Comparison of ENCODE assay signal across 21 mouse cellular contexts in genomic region chr17:49155001-49155515, GRCm38 (mm10).
DNase-seq lines count a peak whose midpoint lies in the region; ATAC-seq and TF ChIP-seq lines count a peak whose summit lies in the region.
"Had no signal": no experiment of that assay in that cellular context is flagged by ENCODE, and none has a peak within 500 bp of the region (broad histone marks: within the 10 kb centered on the region; RNA-seq: fewer than 3 reads in every experiment).

No protein-coding gene starts in this region.

- no peak overlapping the region for H3K9ac ChIP-seq in forebrain, postnatal 0 days
- H3K9ac ChIP-seq in forebrain, embryonic 14.5 days (ENCODE audit: low read length) = no peak overlapping the region
- H3K9ac ChIP-seq: forebrain, embryonic 13.5 days; heart, embryonic 13.5 days; hindbrain, embryonic 13.5 days; intestine, embryonic 15.5 days had no signal

- TF ChIP-seq CTCF in forebrain, postnatal 0 days (IDR thresholded peaks at IDR 0.05; ENCODE audit: low read depth) = no peak

- H3K4me2 ChIP-seq in forebrain, postnatal 0 days (ENCODE audit: low read depth) = no peak overlapping the region
- H3K4me2 ChIP-seq in forebrain, embryonic 14.5 days (ENCODE audit: low read length) = no peak overlapping the region
- H3K4me2 ChIP-seq: forebrain, embryonic 13.5 days; heart, embryonic 13.5 days; hindbrain, embryonic 13.5 days; intestine, embryonic 15.5 days had no signal

- DNase-seq in cerebellum, postnatal 10 days = peak; percentile 61 to 69
- no peak for DNase-seq in forebrain, postnatal 0 days
- no peak for DNase-seq in forebrain, embryonic 14.5 days (ENCODE audit: low spot score)
- peak; percentile 21 for DNase-seq in brain, adult 2 months (ENCODE audit: low read depth, low spot score)
- no peak for DNase-seq in limb, embryonic 10.5 days (ENCODE audit: low spot score)
- DNase-seq: adrenal gland, adult 2 months; cerebellum, adult 11 months; cerebellum, adult 9-10 months; gastrocnemius, postnatal 25 days; heart, adult 2 months; kidney, adult 11 months; kidney, adult 8-10 months had no signal

- no peaks in the 10 kb centered on the region for H3K4me1 ChIP-seq in forebrain, postnatal 0 days (ENCODE audit: insufficient read depth)
- H3K4me1 ChIP-seq in forebrain, embryonic 14.5 days (ENCODE audit: control insufficient read depth, insufficient read depth, low read length) = no peaks in the 10 kb centered on the region
- H3K4me1 ChIP-seq in limb, embryonic 10.5 days = no peaks in the 10 kb centered on the region
- H3K4me1 ChIP-seq: forebrain, embryonic 10.5 days; forebrain, embryonic 13.5 days; heart, embryonic 13.5 days; hindbrain, embryonic 13.5 days; intestine, embryonic 15.5 days had no signal

- 69% methylated on average over 9 of the region's 9 CpGs for WGBS in forebrain, postnatal 0 days
- 68% methylated on average over 9 of the region's 9 CpGs for WGBS in forebrain, embryonic 14.5 days
- WGBS in limb, embryonic 10.5 days = 84% methylated on average over 9 of the region's 9 CpGs

- no peak overlapping the region for H3K27ac ChIP-seq in forebrain, postnatal 0 days (ENCODE audit: low read depth, low read length)
- no peak overlapping the region for H3K27ac ChIP-seq in forebrain, embryonic 14.5 days (ENCODE audit: low read depth, low read length)
- H3K27ac ChIP-seq in limb, embryonic 10.5 days = peak overlapping the region; percentile 42; the same call in 1 of the 2 replicates
- H3K27ac ChIP-seq: forebrain, embryonic 10.5 days; forebrain, embryonic 13.5 days; heart, adult 2 months; heart, embryonic 10.5 days; heart, embryonic 13.5 days; hindbrain, embryonic 13.5 days; intestine, embryonic 15.5 days had no signal

- ATAC-seq in cerebellum, adult (ENCODE audit: insufficient number of reproducible peaks, low FRiP score, low TSS enrichment) = no peak
- peak; percentile 20; the same call in 1 of the 2 replicates for ATAC-seq in forebrain, postnatal 0 days
- no peak for ATAC-seq in forebrain, embryonic 14.5 days
- ATAC-seq: CD4-positive, CD25-positive, alpha-beta regulatory T cell, adult 4 months; forebrain, embryonic 13.5 days; hindbrain, embryonic 16.5 days; intestine, embryonic 15.5 days had no signal

- no peaks in the 10 kb centered on the region for H3K27me3 ChIP-seq in forebrain, postnatal 0 days (ENCODE audit: insufficient read depth, low read length)
- no peaks in the 10 kb centered on the region for H3K27me3 ChIP-seq in forebrain, embryonic 14.5 days (replicated peaks; ENCODE audit: control insufficient read depth, insufficient read depth, low read length)
- no peaks in the 10 kb centered on the region for H3K27me3 ChIP-seq in limb, embryonic 10.5 days (ENCODE audit: low read depth, poor library complexity, severe bottlenecking)
- H3K27me3 ChIP-seq: forebrain, embryonic 13.5 days; hindbrain, embryonic 13.5 days; intestine, embryonic 15.5 days had no signal

- H3K9me3 ChIP-seq in forebrain, postnatal 0 days (ENCODE audit: low read length) = no peaks in the 10 kb centered on the region
- no peaks in the 10 kb centered on the region for H3K9me3 ChIP-seq in forebrain, embryonic 14.5 days (replicated peaks; ENCODE audit: control insufficient read depth, low read length)
- no peaks in the 10 kb centered on the region for H3K9me3 ChIP-seq in limb, embryonic 10.5 days (replicated peaks)
- H3K9me3 ChIP-seq: forebrain, embryonic 10.5 days; forebrain, embryonic 13.5 days; heart, embryonic 10.5 days; heart, embryonic 13.5 days; hindbrain, embryonic 13.5 days; intestine, embryonic 15.5 days had no signal

- H3K36me3 ChIP-seq in forebrain, postnatal 0 days (ENCODE audit: insufficient read depth) = no peaks in the 10 kb centered on the region
- no peaks in the 10 kb centered on the region for H3K36me3 ChIP-seq in forebrain, embryonic 14.5 days (ENCODE audit: control insufficient read depth, insufficient read depth, low read length)
- no peaks in the 10 kb centered on the region for H3K36me3 ChIP-seq in limb, embryonic 10.5 days
- H3K36me3 ChIP-seq: forebrain, embryonic 10.5 days; heart, embryonic 10.5 days; heart, embryonic 13.5 days; hindbrain, embryonic 13.5 days; intestine, embryonic 15.5 days had no signal

- H3K4me3 ChIP-seq in forebrain, postnatal 0 days (ENCODE audit: low read depth, low read length) = no peak overlapping the region
- H3K4me3 ChIP-seq in forebrain, embryonic 14.5 days (ENCODE audit: low read depth, low read length) = no peak overlapping the region
- H3K4me3 ChIP-seq in limb, embryonic 10.5 days = no peak overlapping the region
- H3K4me3 ChIP-seq: forebrain, embryonic 10.5 days; forebrain, embryonic 13.5 days; heart, adult 2 months; heart, embryonic 10.5 days; heart, embryonic 13.5 days; hindbrain, embryonic 13.5 days; intestine, embryonic 15.5 days had no signal

Comparison
In these comparisons a context has a peak if more than half of its experiments do, and no peak if none do; other contexts are left out.
1. DNase-seq: peak in cerebellum, postnatal 10 days (2 of 2) and brain, adult 2 months (single experiment); none in forebrain, postnatal 0 days (single experiment), forebrain, embryonic 14.5 days (single experiment) and limb, embryonic 10.5 days (single experiment).